Mouse (Mus musculus) kidney, embryonic 14.5 days (tissue): ENCODE data around the gene Tmprss5. TPM values are rescaled to one million over a fixed set of nuclear protein-coding genes. Genes with fewer than 3 reads are reported as not detected.

Source experiments
- ATAC-seq: fragments of 200-750 bp; cut with Nextera tagmentation; 2 replicates; pipeline ENCODE4 v1.8.0; 2017; ENCODE audit warnings: moderate number of reproducible peaks, mild to moderate bottlenecking, moderate TSS enrichment, moderate library complexity; ENCODE audit not compliant: low FRiP score, low TSS enrichment
- H3K27ac ChIP-seq: fragments of 300-500 bp; sonication (generic); 2 replicates; pipeline ENCODE4 v1.5.1; 2014; ENCODE audit warnings: low read depth, mild to moderate bottlenecking, low read length, moderate library complexity, mixed read lengths
- H3K27me3 ChIP-seq: fragments of 300-500 bp; sonication (generic); 2 replicates; pipeline ENCODE4 v1.6.1; 2014; ENCODE audit warnings: mild to moderate bottlenecking, low read length; ENCODE audit not compliant: control insufficient read depth, insufficient read depth
- H3K36me3 ChIP-seq: fragments of 300-500 bp; sonication (generic); 2 replicates; pipeline ENCODE4 v1.6.1; 2014; ENCODE audit warnings: low read length, mixed read lengths; ENCODE audit not compliant: control insufficient read depth, insufficient read depth
- H3K4me1 ChIP-seq: fragments of 300-500 bp; sonication (generic); 2 replicates; pipeline ENCODE4 v1.6.1; 2014; ENCODE audit warnings: low read length, mixed read lengths; ENCODE audit not compliant: control insufficient read depth, insufficient read depth
- H3K4me2 ChIP-seq: fragments of 300-500 bp; sonication (generic); replicated peaks from 2 replicates; pipeline ENCODE4 v1.6.1; 2014; ENCODE audit warnings: low read depth, mild to moderate bottlenecking, low read length
- H3K4me3 ChIP-seq: fragments of 300-500 bp; sonication (generic); 2 replicates; pipeline ENCODE4 v1.5.1; 2014; ENCODE audit warnings: mild to moderate bottlenecking, low read length
- H3K9ac ChIP-seq: fragments of 300-500 bp; sonication (generic); 2 replicates; pipeline ENCODE4 v1.6.1; 2014; ENCODE audit warnings: low read depth, mild to moderate bottlenecking, low read length, moderate library complexity
- H3K9me3 ChIP-seq: fragments of 300-500 bp; sonication (generic); 2 replicates; pipeline ENCODE4 v1.6.1; 2016; ENCODE audit warnings: low read length; ENCODE audit not compliant: control insufficient read depth
- WGBS: fragments of 180-500 bp; shearing (Covaris S2); extraction: QIAGEN DNeasy Blood & Tissue Kit; methylation state at CpG from one replicate; pipeline ENCODE4 v1.1.7; 2014; 5-methylcytosine and 5-hydroxymethylcytosine counted together
- polyA plus RNA-seq: library from polyadenylated mRNA; unstranded; fragments of >200 nt; fragmentation: Nextera tagmentation; extraction: Ambion mirVana; gene quantifications from 2 replicates; pipeline ENCODE4 v1.2.1, GENCODE M21; 2014

The Tmprss5 gene
- polyA plus RNA-seq, 1 experiment from 2014 or later = 0.26 TPM

DNA sequence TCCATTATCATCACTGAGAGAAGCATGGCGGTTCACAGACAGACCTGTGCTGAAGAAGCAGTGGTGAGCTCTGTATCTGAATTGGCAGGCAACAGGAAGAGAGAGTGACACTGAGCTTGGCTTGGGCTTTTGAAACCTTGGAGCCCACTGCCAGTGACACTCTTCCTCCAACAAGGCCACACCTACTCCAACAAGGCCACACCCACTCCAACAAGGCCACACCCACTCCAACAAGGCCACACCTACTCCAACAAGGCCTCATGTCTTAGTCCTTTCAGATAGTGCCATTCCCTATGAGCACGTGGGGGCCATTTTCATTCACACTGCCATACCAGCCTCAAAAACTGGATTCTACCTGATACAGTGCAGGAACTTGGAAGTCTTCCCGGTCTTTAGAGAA is 17.8 kb downstream of the Tmprss5 start:
- Histone ChIP-seq H3K9me3 (no peaks in the 10 kb centered on the region), H3K9ac (no peak overlapping the region), H3K4me2 (no peak overlapping the region), H3K27ac (no peak overlapping the region), H3K4me1 (no peaks in the 10 kb centered on the region), H3K27me3 (no peaks in the 10 kb centered on the region), H3K4me3 (no peak overlapping the region), H3K36me3 (no peaks in the 10 kb centered on the region)
- ATAC-seq = no peak
- 98% methylated on average over 3 of the region's 3 CpGs for WGBS

DNA sequence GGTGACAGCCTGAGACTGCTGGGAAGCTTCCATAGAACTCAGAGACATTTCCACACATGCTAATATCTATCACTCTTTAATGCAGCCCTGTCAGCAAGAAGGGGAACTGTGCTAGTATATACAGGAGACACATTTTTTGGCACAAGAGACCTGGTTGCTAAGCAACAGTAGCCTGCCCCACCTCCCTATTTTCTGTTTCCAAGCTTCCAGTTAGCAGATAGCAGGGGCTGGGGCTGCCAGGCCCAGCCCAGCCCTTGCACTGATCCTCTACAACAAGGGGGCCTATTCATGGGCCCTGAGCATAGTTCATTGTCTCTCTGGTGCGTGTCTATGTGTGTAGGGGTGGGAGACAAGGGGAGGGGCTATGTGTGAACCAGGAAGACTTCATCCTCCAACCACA is 21.3 kb downstream of the Tmprss5 start:
- no peak for ATAC-seq

DNA sequence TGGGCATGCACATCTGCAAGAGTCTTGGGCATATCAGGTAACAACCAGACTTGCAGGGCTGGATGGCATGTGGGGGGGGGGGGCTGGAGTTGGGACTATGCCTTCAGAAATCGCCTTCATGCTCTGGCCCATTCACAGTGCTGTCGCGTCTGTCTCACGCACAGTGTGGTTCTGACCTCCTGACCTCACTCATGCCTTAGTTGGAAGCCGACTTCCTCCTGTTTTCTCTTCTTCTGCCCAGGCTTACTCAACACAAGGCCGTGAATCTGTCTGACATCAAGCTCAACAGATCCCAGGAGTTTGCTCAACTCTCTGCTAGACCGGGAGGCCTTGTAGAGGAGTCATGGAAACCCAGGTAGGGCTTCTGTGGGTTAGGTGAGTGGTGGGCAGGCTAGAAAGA is 28.0 kb downstream of the Tmprss5 start:
- Histone ChIP-seq H3K4me2 (no peak overlapping the region), H3K27ac (no peak overlapping the region), H3K4me3 (no peak overlapping the region), H3K27me3 (no peaks in the 10 kb centered on the region), H3K9me3 (no peaks in the 10 kb centered on the region), H3K36me3 (no peaks in the 10 kb centered on the region), H3K4me1 (peaks cover 6% of the 10 kb centered on the region; the same call in 1 of the 2 replicates), H3K9ac (no peak overlapping the region)
- 42% methylated on average over 7 of the region's 7 CpGs for WGBS
- ATAC-seq = peak; percentile 41; the same call in 1 of the 2 replicates

More for the DNA sequence above, 21.3 kb downstream of the Tmprss5 start:
- 45% methylated on average over 1 of the region's 1 CpGs for WGBS
- H3K4me3 ChIP-seq = no peak overlapping the region
- no peaks in the 10 kb centered on the region for H3K4me1 ChIP-seq
- no peak overlapping the region for H3K27ac ChIP-seq
- no peaks in the 10 kb centered on the region for H3K9me3 ChIP-seq
- H3K9ac ChIP-seq = no peak overlapping the region
- no peaks in the 10 kb centered on the region for H3K27me3 ChIP-seq
- no peak overlapping the region for H3K4me2 ChIP-seq
- no peaks in the 10 kb centered on the region for H3K36me3 ChIP-seq

DNA sequence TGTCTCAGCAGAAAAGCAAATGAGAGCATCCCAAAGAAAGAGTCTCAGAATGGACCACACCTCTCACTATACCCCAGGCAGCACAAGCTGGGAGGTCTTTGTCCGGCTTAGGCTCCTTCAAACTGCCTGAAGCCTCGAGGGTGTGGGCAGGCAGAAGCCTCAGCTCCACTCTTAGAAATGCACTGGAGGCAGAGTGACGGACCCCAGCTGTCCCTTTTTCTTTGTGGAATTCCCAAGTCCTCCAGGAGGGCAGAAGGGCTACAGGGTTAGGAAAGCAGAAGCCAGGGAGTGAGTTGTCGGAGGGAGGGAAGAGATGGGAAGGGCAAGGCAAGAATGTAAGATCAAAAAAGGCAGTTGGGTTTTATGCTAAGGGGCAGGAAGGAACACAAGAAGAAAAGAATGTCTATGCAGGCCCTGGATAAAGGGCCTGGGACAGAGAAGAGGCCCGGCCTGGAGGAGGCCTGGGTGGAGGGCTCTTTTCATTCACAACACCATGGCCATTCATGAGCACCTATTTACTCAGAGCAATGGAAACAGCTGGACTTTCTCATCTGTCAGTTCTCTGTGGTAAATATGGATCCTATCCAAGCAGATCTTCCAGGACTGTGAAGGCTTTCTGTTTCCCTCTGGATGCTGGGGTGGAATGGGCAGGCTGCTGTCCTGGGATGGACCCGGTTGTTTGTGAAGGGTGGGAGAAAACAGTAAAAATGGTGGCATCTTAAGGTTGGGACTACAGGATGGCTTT is 29.6 kb downstream of the Tmprss5 start:
- peak; percentile 81 for ATAC-seq
- no peaks in the 10 kb centered on the region for H3K9me3 ChIP-seq
- 40% methylated on average over 6 of the region's 6 CpGs for WGBS
- no peak overlapping the region for H3K4me3 ChIP-seq
- no peak overlapping the region for H3K9ac ChIP-seq
- no peak overlapping the region for H3K4me2 ChIP-seq
- H3K36me3 ChIP-seq = no peaks in the 10 kb centered on the region
- peaks cover 6% of the 10 kb centered on the region; the same call in 1 of the 2 replicates for H3K4me1 ChIP-seq
- peak overlapping the region; percentile 62; the same call in 1 of the 2 replicates for H3K27ac ChIP-seq
- H3K27me3 ChIP-seq = no peaks in the 10 kb centered on the region

DNA sequence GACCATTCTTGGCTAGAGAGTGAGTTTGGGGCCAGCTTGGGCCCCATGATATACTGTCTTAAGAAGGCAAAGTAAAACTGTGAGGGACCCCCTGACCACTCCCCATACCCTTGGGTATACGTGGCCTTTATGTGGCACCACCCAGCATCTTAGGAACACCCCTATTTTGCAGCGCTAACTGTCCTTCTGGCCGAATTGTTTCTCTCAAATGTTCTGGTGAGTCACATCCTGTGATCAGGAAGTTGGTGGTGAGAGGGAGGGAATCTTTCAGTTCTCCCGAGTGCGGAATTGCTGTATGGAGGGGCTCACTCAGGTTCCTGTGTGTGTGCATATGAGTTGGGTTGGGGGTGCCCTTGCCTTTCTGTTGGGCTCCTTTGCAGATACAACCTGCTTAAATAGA is 30.2 kb downstream of the Tmprss5 start:
- Histone ChIP-seq H3K9me3 (no peaks in the 10 kb centered on the region), H3K4me2 (no peak overlapping the region), H3K9ac (no peak overlapping the region), H3K4me1 (peaks cover 6% of the 10 kb centered on the region; the same call in 1 of the 2 replicates), H3K36me3 (no peaks in the 10 kb centered on the region), H3K27ac (peak overlapping the region; percentile 62; the same call in 1 of the 2 replicates), H3K4me3 (no peak overlapping the region), H3K27me3 (no peaks in the 10 kb centered on the region)
- ATAC-seq = no peak
- WGBS = 75% methylated on average over 5 of the region's 5 CpGs

DNA sequence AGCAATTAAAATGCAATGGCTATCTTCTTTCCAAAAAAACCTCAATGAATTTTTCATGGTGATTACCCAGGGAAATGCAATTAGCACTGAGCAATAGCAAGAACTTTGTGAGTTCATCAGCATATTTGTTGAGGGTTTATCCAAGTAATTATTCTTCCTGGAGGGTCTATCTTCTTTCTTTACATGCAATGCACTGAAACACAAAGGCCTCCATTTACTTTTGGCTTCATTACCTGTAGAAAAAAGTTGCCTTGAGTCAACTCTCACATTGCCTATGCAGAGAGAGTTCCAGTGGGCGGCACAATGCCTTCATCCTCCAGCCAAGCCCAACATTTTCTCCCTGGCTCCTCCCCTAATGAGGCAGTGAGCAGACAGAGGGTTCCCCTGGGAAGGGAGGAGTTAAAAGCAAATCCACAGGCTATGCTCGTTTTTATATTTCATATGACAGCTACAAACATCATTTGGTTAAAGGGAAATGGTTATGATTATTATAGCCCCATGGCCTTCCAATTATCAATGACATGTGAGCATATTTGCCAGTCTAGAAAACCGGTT is 37.3 kb downstream of the Tmprss5 start:
- Histone ChIP-seq H3K9me3 (no peaks in the 10 kb centered on the region), H3K27ac (no peak overlapping the region), H3K9ac (no peak overlapping the region), H3K4me3 (no peak overlapping the region), H3K4me2 (no peak overlapping the region), H3K36me3 (no peaks in the 10 kb centered on the region), H3K27me3 (no peaks in the 10 kb centered on the region), H3K4me1 (no peaks in the 10 kb centered on the region)
- WGBS = 51% methylated on average over 3 of the region's 3 CpGs
- no peak for ATAC-seq

DNA sequence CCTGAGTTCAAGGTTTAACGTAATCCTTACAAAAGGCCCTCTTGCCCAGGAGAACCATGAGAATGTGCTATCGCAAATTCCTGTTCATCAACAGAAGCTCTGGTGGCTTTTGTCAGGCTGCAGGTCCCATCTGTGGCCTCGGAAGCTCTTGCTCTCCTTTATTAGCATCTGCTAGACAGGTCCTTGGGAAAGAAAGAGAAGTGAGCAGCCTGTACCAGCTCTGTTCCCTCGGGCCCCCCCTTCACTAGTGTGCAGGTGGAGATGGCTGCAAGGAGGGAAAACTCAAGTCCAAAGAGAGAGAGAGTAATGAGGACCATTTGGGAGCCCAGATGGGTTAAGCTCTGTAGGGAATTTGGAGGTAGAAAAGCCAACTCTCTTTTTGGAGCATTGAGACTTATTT is 38.7 kb downstream of the Tmprss5 start:
- Histone ChIP-seq H3K9me3 (no peaks in the 10 kb centered on the region), H3K27me3 (no peaks in the 10 kb centered on the region), H3K36me3 (no peaks in the 10 kb centered on the region), H3K9ac (no peak overlapping the region), H3K4me3 (no peak overlapping the region), H3K4me1 (no peaks in the 10 kb centered on the region), H3K4me2 (no peak overlapping the region), H3K27ac (no peak overlapping the region)
- ATAC-seq = no peak
- 76% methylated on average over 4 of the region's 4 CpGs for WGBS

DNA sequence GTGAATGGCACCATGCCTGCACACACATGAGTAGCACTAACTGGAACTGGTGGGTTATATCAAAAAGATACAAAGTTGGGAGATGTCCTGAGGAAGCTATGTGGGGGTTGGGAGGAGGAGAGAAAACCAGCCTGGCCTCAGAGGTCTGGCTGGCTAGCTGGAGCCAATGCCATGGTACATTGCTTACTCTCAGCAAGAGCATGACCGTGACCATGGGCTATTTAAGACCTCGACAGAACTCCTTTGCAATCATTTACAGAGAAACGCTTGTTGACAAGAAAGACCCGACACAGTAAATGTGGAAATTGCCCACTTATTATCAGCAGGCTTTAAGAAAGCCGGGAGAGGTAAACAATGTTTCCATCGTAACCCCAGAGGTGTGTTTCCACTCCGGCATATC is 44.6 kb downstream of the Tmprss5 start:
- Histone ChIP-seq H3K4me2 (no peak overlapping the region), H3K4me3 (no peak overlapping the region), H3K9me3 (no peaks in the 10 kb centered on the region), H3K27me3 (no peaks in the 10 kb centered on the region), H3K27ac (no peak overlapping the region), H3K36me3 (no peaks in the 10 kb centered on the region), H3K9ac (no peak overlapping the region), H3K4me1 (0 out of 2 replicates have a peak, but pooled peaks cover 2% of the 10 kb centered on the region)
- ATAC-seq = no peak; the same call in 1 of the 2 replicates
- WGBS = 48% methylated on average over 7 of the region's 7 CpGs

DNA sequence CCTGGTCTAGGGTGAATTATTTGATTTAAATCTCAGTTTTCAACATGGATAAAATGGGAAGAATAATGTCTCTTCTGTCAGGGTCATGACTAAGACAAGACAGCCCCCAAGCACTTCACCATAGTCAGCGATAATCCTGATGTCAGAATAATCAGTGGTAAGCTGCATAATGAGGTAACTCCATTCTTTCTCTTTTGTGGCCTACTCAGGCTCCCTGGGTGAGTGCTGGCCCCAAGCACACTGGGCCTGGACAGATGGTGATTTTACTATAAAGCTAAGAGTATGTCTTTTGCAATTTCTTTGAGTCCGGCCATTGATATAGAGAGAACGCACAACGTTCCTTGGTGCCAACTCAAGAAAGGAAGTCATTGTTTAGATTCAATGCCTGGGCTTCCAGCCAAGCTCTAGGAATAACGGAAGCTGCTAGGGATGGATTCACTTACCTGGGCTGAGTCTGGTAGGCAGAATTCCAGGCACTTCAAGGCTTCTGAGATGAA is 49.5 kb downstream of the Tmprss5 start:
- 76% methylated on average over 5 of the region's 5 CpGs for WGBS
- ATAC-seq = no peak
- no peak overlapping the region for H3K4me2 ChIP-seq

More for the DNA sequence above, 49.5 kb downstream of the Tmprss5 start:
- no peaks in the 10 kb centered on the region for H3K36me3 ChIP-seq
- H3K4me3 ChIP-seq = no peak overlapping the region
- no peak overlapping the region for H3K27ac ChIP-seq
- H3K9me3 ChIP-seq = no peaks in the 10 kb centered on the region
- no peaks in the 10 kb centered on the region for H3K27me3 ChIP-seq
- H3K9ac ChIP-seq = no peak overlapping the region
- 0 out of 2 replicates have a peak, but pooled peaks cover 2% of the 10 kb centered on the region for H3K4me1 ChIP-seq
